Mouse (Mus musculus) erythroblast, embryonic 14.5 days (primary cell): ENCODE measurements around the gene Zfyve21.

Source experiments
- GATA1 ChIP-seq: IDR thresholded peaks from 2 replicates; pipeline ENCODE4 v1.6.1; 2012; ENCODE audit warnings: low read length, inconsistent platforms, mixed read lengths
- TAL1 ChIP-seq: IDR thresholded peaks from 3 replicates; pipeline ENCODE4 v1.6.1; 2012; ENCODE audit warnings: low read length, inconsistent platforms, mixed read lengths

DNA sequence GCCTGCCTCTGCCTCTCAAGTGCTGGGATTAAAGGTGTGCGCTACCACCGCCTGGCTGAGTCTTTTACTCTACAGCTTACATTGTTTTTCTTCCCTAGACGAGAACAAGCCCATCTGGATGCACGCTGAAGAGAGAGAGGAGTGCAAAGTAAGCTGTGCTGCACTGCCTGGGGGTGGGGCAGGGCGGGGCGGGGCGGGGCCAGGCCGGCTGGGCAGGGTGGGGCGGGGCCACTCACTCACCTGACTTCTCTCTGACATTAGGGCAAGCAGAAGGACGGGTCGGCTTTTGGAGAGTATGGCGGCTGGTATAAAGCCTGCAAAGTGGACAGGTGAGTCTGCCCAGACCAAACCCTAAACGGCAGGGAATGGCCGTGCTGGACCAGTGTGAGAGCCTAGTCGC is 28.8 kb upstream of the Zfyve21 start:
- no peak for TF ChIP-seq TAL1
- no peak for TF ChIP-seq GATA1
